Mouse (Mus musculus) MEL (cell line): ENCODE measurements around the gene Mab21l1. TPM values are rescaled to one million over a fixed set of nuclear protein-coding genes. Genes with fewer than 3 reads are reported as not detected.

ENCODE experiments used
- DNase-seq: peaks from one replicate; pipeline ENCODE4 v3.0.0; 2011; ENCODE audit warnings: low read depth, low spot score
- H3K27ac ChIP-seq: 2 replicates; pipeline ENCODE4 v1.5.1; 2012; ENCODE audit warnings: low read depth, mild to moderate bottlenecking, control low read depth, low read length, moderate library complexity; ENCODE audit not compliant: control insufficient read depth
- H3K27me3 ChIP-seq, 2 experiments: fragments of 150-350 bp in 1 of 2; sonication (generic) in 1 of 2; 2 replicates each; pipeline ENCODE4 v1.6.1; 2012; ENCODE audit warnings: low read length in 2 of 2, mild to moderate bottlenecking in 2 of 2, improper control_type of control experiment in 1 of 2, moderate library complexity in 1 of 2; ENCODE audit not compliant: insufficient read depth in 2 of 2, control insufficient read depth in 1 of 2
- H3K36me3 ChIP-seq, 2 experiments: 2 replicates each; pipeline ENCODE4 v1.6.1; 2012 to 2014; ENCODE audit warnings: low read length in 2 of 2, improper control_type of control experiment in 1 of 2, inconsistent platforms in 1 of 2, mild to moderate bottlenecking in 1 of 2; ENCODE audit not compliant: insufficient read depth in 2 of 2, control insufficient read depth in 1 of 2
- H3K4me1 ChIP-seq, 2 experiments: fragments of 150-350 bp in 1 of 2; sonication (generic) in 1 of 2; 2 replicates each; pipeline ENCODE4 v1.6.1; 2012; ENCODE audit warnings: low read length in 2 of 2, improper control_type of control experiment in 1 of 2, mild to moderate bottlenecking in 1 of 2; ENCODE audit not compliant: insufficient read depth in 2 of 2, control insufficient read depth in 1 of 2
- H3K4me3 ChIP-seq, 2 experiments: fragments of 150-350 bp in 1 of 2; sonication (generic) in 1 of 2; 2 replicates each; pipeline ENCODE4 v1.5.1; 2012; ENCODE audit warnings: low read depth in 2 of 2, low read length in 2 of 2, mild to moderate bottlenecking in 2 of 2, moderate library complexity in 2 of 2, control low read depth in 1 of 2, improper control_type of control experiment in 1 of 2; ENCODE audit not compliant: control insufficient read depth in 1 of 2, insufficient read depth in 1 of 2
- H3K79me2 ChIP-seq: 2 replicates; pipeline ENCODE4 v1.6.1; 2012; ENCODE audit warnings: mild to moderate bottlenecking, low read length, moderate library complexity; ENCODE audit not compliant: control insufficient read depth, poor library complexity, insufficient read depth
- H3K9ac ChIP-seq: 2 replicates; pipeline ENCODE4 v1.6.1; 2012; ENCODE audit warnings: low read depth, mild to moderate bottlenecking, control low read depth, low read length, moderate library complexity; ENCODE audit not compliant: control insufficient read depth, poor library complexity, severe bottlenecking
- H3K9me3 ChIP-seq: fragments of 150-350 bp; sonication (generic); replicated peaks from 2 replicates; pipeline ENCODE4 v1.6.1; 2012; ENCODE audit warnings: mild to moderate bottlenecking, low read length, improper control_type of control experiment, moderate library complexity; ENCODE audit not compliant: insufficient read depth
- CHD1 ChIP-seq: IDR thresholded peaks from 2 replicates; pipeline ENCODE4 v1.6.1; 2012; ENCODE audit warnings: low read depth, mild to moderate bottlenecking, inconsistent platforms, low read length, improper control_type of control experiment
- E2F4 ChIP-seq: IDR thresholded peaks from 2 replicates; pipeline ENCODE4 v1.6.1; 2011; ENCODE audit warnings: low read depth, low read length, improper control_type of control experiment, borderline replicate concordance
- ELF1 ChIP-seq: IDR thresholded peaks from 2 replicates; pipeline ENCODE4 v1.6.1; 2014; ENCODE audit warnings: low read depth, mild to moderate bottlenecking, inconsistent platforms, low read length, improper control_type of control experiment, moderate library complexity
- EP300 ChIP-seq, 2 experiments: IDR thresholded peaks; 2 replicates each; pipeline ENCODE4 v1.6.1; 2011; ENCODE audit warnings: improper control_type of control experiment in 2 of 2, low read length in 2 of 2, low read depth in 1 of 2, mild to moderate bottlenecking in 1 of 2
- GABPA ChIP-seq: IDR thresholded peaks from 2 replicates; pipeline ENCODE4 v1.6.1; 2012; ENCODE audit warnings: low read depth, mild to moderate bottlenecking, inconsistent platforms, low read length, improper control_type of control experiment, moderate library complexity
- HCFC1 ChIP-seq: IDR thresholded peaks from 2 replicates; pipeline ENCODE4 v1.6.1; 2012; ENCODE audit warnings: low read depth, mild to moderate bottlenecking, inconsistent platforms, low read length, improper control_type of control experiment, moderate library complexity
- JUND ChIP-seq: IDR thresholded peaks from 2 replicates; pipeline ENCODE4 v1.6.1; 2011; ENCODE audit warnings: low read depth, mild to moderate bottlenecking, improper control_type of control experiment, low read length
- MAZ ChIP-seq: IDR thresholded peaks from 2 replicates; pipeline ENCODE4 v1.6.1; 2012; ENCODE audit warnings: low read depth, mild to moderate bottlenecking, inconsistent platforms, low read length, improper control_type of control experiment
- MXI1 ChIP-seq: IDR thresholded peaks from 2 replicates; pipeline ENCODE4 v1.6.1; 2011; ENCODE audit warnings: mild to moderate bottlenecking, low read depth, low read length, improper control_type of control experiment
- MYB ChIP-seq: IDR thresholded peaks from 2 replicates; pipeline ENCODE4 v1.6.1; 2011; ENCODE audit warnings: mild to moderate bottlenecking, low read depth, low read length, improper control_type of control experiment
- NELFE ChIP-seq: IDR thresholded peaks from 2 replicates; pipeline ENCODE4 v1.6.1; 2011; ENCODE audit warnings: low read depth, low read length, improper control_type of control experiment
- NRF1 ChIP-seq: IDR thresholded peaks from 2 replicates; pipeline ENCODE4 v1.6.1; 2014; ENCODE audit warnings: low read depth, mild to moderate bottlenecking, inconsistent platforms, low read length, improper control_type of control experiment, moderate library complexity; ENCODE audit not compliant: poor library complexity, insufficient read depth, severe bottlenecking
- SIN3A ChIP-seq: IDR thresholded peaks from 2 replicates; pipeline ENCODE4 v1.6.1; 2012; ENCODE audit warnings: low read length, improper control_type of control experiment, inconsistent platforms
- TAL1 ChIP-seq: IDR thresholded peaks from 2 replicates; pipeline ENCODE4 v1.6.1; 2012; ENCODE audit warnings: mild to moderate bottlenecking, inconsistent platforms, low read length, moderate library complexity, mixed read lengths
- UBTF ChIP-seq: IDR thresholded peaks from 2 replicates; pipeline ENCODE4 v1.6.1; 2012; ENCODE audit warnings: low read depth, mild to moderate bottlenecking, inconsistent platforms, low read length, improper control_type of control experiment, moderate library complexity, borderline replicate concordance; ENCODE audit not compliant: insufficient read depth
- ZC3H11A ChIP-seq: IDR thresholded peaks from 2 replicates; pipeline ENCODE4 v1.6.1; 2012; ENCODE audit warnings: low read depth, mild to moderate bottlenecking, inconsistent platforms, low read length, improper control_type of control experiment
- ZNF384 ChIP-seq: IDR thresholded peaks from 2 replicates; pipeline ENCODE4 v1.6.1; 2012; ENCODE audit warnings: low read depth, mild to moderate bottlenecking, inconsistent platforms, low read length, improper control_type of control experiment
- polyA plus RNA-seq, 2 experiments: library from polyadenylated mRNA; stranded (reverse) in 1 of 2; unstranded in 1 of 2; fragments of >175 nt in 1 of 2; fragments of >200 nt in 1 of 2; gene quantifications; 2 replicates each; pipeline versions ENCODE4 v1.2.1 to v1.2.4; 2012; ENCODE audit warnings: low replicate concordance in 2 of 2, low read depth in 1 of 2; ENCODE audit not compliant: insufficient read length in 2 of 2, insufficient read depth in 1 of 2, missing spikeins in 1 of 2
- total RNA-seq: library from RNA; depleted of rRNA; stranded (reverse); fragments of 300-350 nt; gene quantifications from 2 replicates; pipeline ENCODE4 v1.2.3, GENCODE M21; 2012

Gene Mab21l1
- total and polyA plus RNA-seq, 3 experiments: not detected

- H3K27ac ChIP-seq: no peak overlapping the region
- no peak overlapping the region for H3K9ac ChIP-seq
- DNase-seq: no peak
- no peaks in the 10 kb centered on the region for H3K4me1 ChIP-seq
- no peaks in the 10 kb centered on the region for H3K9me3 ChIP-seq
- H3K36me3 ChIP-seq: no peaks in the 10 kb centered on the region
- no peak overlapping the region for H3K4me3 ChIP-seq
- no peaks in the 10 kb centered on the region for H3K27me3 ChIP-seq
- TF ChIP-seq HCFC1 (no peak), CHD1 (no peak), UBTF (no peak), MAZ (no peak), GABPA (no peak), SIN3A (no peak)
- H3K79me2 ChIP-seq: no peaks in the 10 kb centered on the region
Measured at GRCm38 (mm10) chr3:55790609-55791008, 8.3 kb downstream of the Mab21l1 start.

DNA sequence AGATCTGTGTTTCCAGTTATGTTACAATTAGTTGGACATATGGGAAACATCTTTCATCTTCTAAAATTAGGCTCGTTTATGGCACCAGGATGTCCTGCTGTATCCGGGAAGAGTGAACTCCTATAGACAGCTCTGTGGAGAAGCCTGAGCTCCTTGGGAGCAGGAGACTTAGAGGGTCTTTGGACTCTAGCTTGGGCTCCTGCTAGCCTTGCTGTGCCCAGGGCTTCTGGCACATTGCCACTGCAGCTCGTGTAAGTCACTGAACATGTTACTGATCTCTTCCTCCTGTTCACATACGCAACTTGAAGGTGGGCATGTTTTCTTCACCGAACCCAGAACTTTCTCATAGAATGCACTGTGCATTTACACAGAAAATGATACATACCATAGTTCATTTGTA lies 9.9 kb downstream of the Mab21l1 start:
- no peak overlapping the region for H3K9ac ChIP-seq
- no peaks in the 10 kb centered on the region for H3K4me1 ChIP-seq
- no peaks in the 10 kb centered on the region for H3K36me3 ChIP-seq
- no peak overlapping the region for H3K27ac ChIP-seq
- H3K79me2 ChIP-seq: no peaks in the 10 kb centered on the region
- H3K27me3 ChIP-seq: no peaks in the 10 kb centered on the region
- no peak for TF ChIP-seq SIN3A
- TF ChIP-seq ZC3H11A: no peak
- no peak for TF ChIP-seq MYB
- TF ChIP-seq NELFE: no peak
- TF ChIP-seq NRF1: no peak
- no peak for TF ChIP-seq JUND
- TF ChIP-seq EP300 (IDR thresholded peaks at IDR 0.05; ENCODE audit: low read depth in 1 of 2, low read length in 2 of 2): no peak
- TF ChIP-seq, all 39 proteins: peak for 0
- no peak overlapping the region for H3K4me3 ChIP-seq
- no peak for DNase-seq
- H3K9me3 ChIP-seq: no peaks in the 10 kb centered on the region

DNA sequence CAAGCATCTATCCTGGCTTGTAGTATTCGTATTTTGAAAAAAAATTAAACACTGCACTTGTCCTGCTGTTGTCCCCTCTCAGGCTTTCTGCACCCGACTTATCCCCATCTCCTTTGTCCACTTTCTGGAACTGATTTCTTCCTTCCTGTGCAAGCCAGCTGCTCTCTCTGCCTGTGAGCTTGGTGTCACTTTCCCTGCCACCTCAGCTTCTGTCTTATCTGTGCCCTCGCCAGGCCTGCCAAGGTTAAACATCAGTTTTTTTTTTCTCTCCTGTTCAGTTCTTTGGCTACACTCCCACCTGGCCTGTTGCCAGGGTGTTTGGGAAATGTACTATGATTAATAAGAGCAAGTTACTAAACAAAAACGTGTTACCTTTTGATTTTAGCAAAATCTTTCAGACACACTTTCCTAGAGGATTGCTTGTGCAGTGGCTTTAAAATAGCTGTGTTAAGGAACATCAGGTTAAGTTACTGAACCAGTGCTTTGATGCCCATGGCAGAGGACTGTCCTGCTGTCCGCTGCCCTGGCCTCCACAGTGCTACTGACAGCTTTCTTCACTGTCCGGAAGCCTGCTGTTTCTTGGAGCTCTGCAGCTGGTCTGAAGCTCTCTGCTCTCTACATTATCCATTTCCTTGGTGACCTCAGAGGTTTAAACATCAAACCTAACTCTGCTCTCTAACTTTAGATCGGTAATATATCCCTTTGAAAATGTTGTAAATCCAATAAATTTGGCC lies 11.7 kb downstream of the Mab21l1 start:
- no peaks in the 10 kb centered on the region for H3K9me3 ChIP-seq

More for the DNA sequence above, 11.7 kb downstream of the Mab21l1 start:
- Histone ChIP-seq H3K27me3 (no peaks in the 10 kb centered on the region), H3K36me3 (no peaks in the 10 kb centered on the region), H3K4me3 (no peak overlapping the region), H3K4me1 (no peaks in the 10 kb centered on the region), H3K79me2 (no peaks in the 10 kb centered on the region), H3K9ac (no peak overlapping the region), H3K27ac (no peak overlapping the region)
- DNase-seq: peak; percentile 17
- TF ChIP-seq E2F4 (no peak), ELF1 (no peak), TAL1 (no peak), MXI1 (no peak), ZNF384 (0 out of 2 replicates have a peak, but pooled peaks have one; percentile 41), UBTF (no peak)
